Mouse (Mus musculus): ENCODE results near the gene Rab11fip5. TPM values are rescaled to one million over a fixed set of nuclear protein-coding genes. Genes with fewer than 3 reads are reported as not detected.

Rab11fip5 gene
- total RNA-seq, 2 experiments from 2014 or later, result 39.4 to 41.1 TPM

GRCm38 (mm10) chr6:85320445-85320866 lies 54.0 kb downstream of the Rab11fip5 start:
- no peak for DNase-seq (ENCODE audit: low spot score in 2 of 2)

- no peak for DNase-seq (ENCODE audit: low spot score in 2 of 2)
These were observed 58.2 kb downstream of the Rab11fip5 start for GRCm38 (mm10) chr6:85316211-85316610.

GRCm38 (mm10) chr6:85314064-85314798 lies 60.2 kb downstream of the Rab11fip5 start:
- DNase-seq (ENCODE audit: low spot score in 2 of 2), result no peak

- no peak for DNase-seq (ENCODE audit: low spot score in 2 of 2)
These were observed 66.5 kb downstream of the Rab11fip5 start for GRCm38 (mm10) chr6:85307894-85308293.

- no peak for DNase-seq (ENCODE audit: low spot score in 2 of 2)
These were observed 68.1 kb downstream of the Rab11fip5 start for GRCm38 (mm10) chr6:85306375-85306774.

- no peak for DNase-seq (ENCODE audit: low spot score in 2 of 2)
These were observed 68.6 kb downstream of the Rab11fip5 start for GRCm38 (mm10) chr6:85305826-85306225.

GRCm38 (mm10) chr6:85304966-85305365 lies 69.5 kb downstream of the Rab11fip5 start:
- DNase-seq (ENCODE audit: low spot score in 2 of 2), result no peak

GRCm38 (mm10) chr6:85302326-85303055 lies 71.9 kb downstream of the Rab11fip5 start:
- DNase-seq (ENCODE audit: low spot score in 2 of 2), result no peak

GRCm38 (mm10) chr6:85295384-85296167 lies 78.9 kb downstream of the Rab11fip5 start:
- DNase-seq (ENCODE audit: low spot score in 2 of 2), result peak; percentile 21 to 31

GRCm38 (mm10) chr6:85294004-85294379 lies 80.4 kb downstream of the Rab11fip5 start:
- DNase-seq (ENCODE audit: low spot score in 2 of 2), result no peak

- DNase-seq (ENCODE audit: low spot score in 2 of 2), result no peak
These were observed 81.0 kb downstream of the Rab11fip5 start for GRCm38 (mm10) chr6:85293255-85294003.

GRCm38 (mm10) chr6:85290869-85291824 lies 83.3 kb downstream of the Rab11fip5 start:
- DNase-seq (ENCODE audit: low spot score in 2 of 2), result no peak

GRCm38 (mm10) chr6:85288193-85288857 lies 86.1 kb downstream of the Rab11fip5 start:
- DNase-seq (ENCODE audit: low spot score in 2 of 2), result no peak

GRCm38 (mm10) chr6:85286283-85287047 lies 88.0 kb downstream of the Rab11fip5 start:
- DNase-seq (ENCODE audit: low spot score in 2 of 2), result no peak

Measured in adrenal gland, postnatal 4 days (tissue).